Mouse (Mus musculus): ENCODE data around the gene Ccdc30. TPM values are rescaled to one million over a fixed set of nuclear protein-coding genes. Genes with fewer than 3 reads are reported as not detected.
A peak's percentile ranks its signal among the peaks of the same experiment; 100 is the strongest.

Gene Ccdc30
- total and polyA plus RNA-seq, 3 experiments, result not detected

- DNase-seq (ENCODE audit: low read depth, low spot score), result no peak
- TF ChIP-seq RAD21 (IDR thresholded peaks at IDR 0.05; ENCODE audit: low read depth, low read length), result no peak
- TF ChIP-seq CHD1 (IDR thresholded peaks at IDR 0.05; ENCODE audit: low read depth, low read length), result 0 out of 2 replicates have a peak, but pooled peaks have one; percentile 57
- Histone ChIP-seq H3K9ac (ENCODE audit: control insufficient read depth, low read depth, low read length, poor library complexity, severe bottlenecking) (peak overlapping the region; percentile 93), H3K4me1 (ENCODE audit: control insufficient read depth in 1 of 2, insufficient read depth in 2 of 2, low read length in 2 of 2) (peaks cover 2 to 7% of the 10 kb centered on the region in 2 experiments; a peak in 3 of 4 replicates), H3K27me3 (ENCODE audit: control insufficient read depth in 1 of 2, insufficient read depth in 2 of 2, low read length in 2 of 2) (no peaks in the 10 kb centered on the region), H3K79me2 (ENCODE audit: control insufficient read depth, insufficient read depth, low read length, poor library complexity) (peaks cover 49% of the 10 kb centered on the region), H3K36me3 (ENCODE audit: control insufficient read depth in 1 of 2, insufficient read depth in 2 of 2, low read length in 2 of 2) (peaks cover 10 to 16% of the 10 kb centered on the region in 2 experiments), H3K27ac (ENCODE audit: control insufficient read depth, low read depth, low read length) (peak overlapping the region; percentile 83), H3K4me3 (ENCODE audit: control insufficient read depth in 1 of 2, insufficient read depth in 1 of 2, low read depth in 2 of 2, low read length in 2 of 2) (peak overlapping the region; percentile 73 to 85), H3K9me3 (replicated peaks; ENCODE audit: insufficient read depth, low read length) (no peaks in the 10 kb centered on the region)
Observed at GRCm38 (mm10) chr4:119295134-119295453, 120.2 kb downstream of the Ccdc30 start.

- peaks cover 2 to 10% of the 10 kb centered on the region in 2 experiments; a peak in 3 of 4 replicates for H3K4me1 ChIP-seq (ENCODE audit: control insufficient read depth in 1 of 2, insufficient read depth in 2 of 2, low read length in 2 of 2)
- no peak for TF ChIP-seq MAFK (IDR thresholded peaks at IDR 0.05; ENCODE audit: borderline replicate concordance, low read depth, low read length)
- TF ChIP-seq POLR2AphosphoS2 (IDR thresholded peaks at IDR 0.05; ENCODE audit: low read length), result peak; percentile 77; the same call in 1 of the 2 replicates
- TF ChIP-seq KAT2A (conservative IDR thresholded peaks at IDR 0.05; ENCODE audit: low read depth, low read length), result peak; percentile 63; the same call in 1 of the 2 replicates
- no peak for TF ChIP-seq E2F4 (IDR thresholded peaks at IDR 0.05; ENCODE audit: borderline replicate concordance, low read depth, low read length)
- no peak for TF ChIP-seq GATA1 (IDR thresholded peaks at IDR 0.05; ENCODE audit: low read depth, low read length)
- TF ChIP-seq ZKSCAN1 (IDR thresholded peaks at IDR 0.05; ENCODE audit: low read depth, low read length), result no peak
- peak; percentile 59 to 91; a peak in 3 of 4 replicates for TF ChIP-seq USF2 (IDR thresholded peaks at IDR 0.05; ENCODE audit: borderline replicate concordance in 1 of 2, insufficient read depth in 1 of 2, low read depth in 1 of 2, low read length in 2 of 2)
- TF ChIP-seq ZMIZ1 (IDR thresholded peaks at IDR 0.05; ENCODE audit: low read depth, low read length), result peak; percentile 50
- TF ChIP-seq JUND (IDR thresholded peaks at IDR 0.05; ENCODE audit: low read depth, low read length), result no peak
- TF ChIP-seq POLR2A (IDR thresholded peaks at IDR 0.05; ENCODE audit: control insufficient read depth in 1 of 2, insufficient read depth in 1 of 2, low read depth in 1 of 2, low read length in 2 of 2, poor library complexity in 1 of 2), result peak; percentile 58 to 80
- TF ChIP-seq ELF1 (IDR thresholded peaks at IDR 0.05; ENCODE audit: low read depth, low read length), result peak; percentile 83
- TF ChIP-seq RAD21 (IDR thresholded peaks at IDR 0.05; ENCODE audit: low read depth, low read length), result no peak
- TF ChIP-seq TBP (IDR thresholded peaks at IDR 0.05; ENCODE audit: low read depth, low read length), result peak; percentile 92
- no peak for TF ChIP-seq TAL1 (IDR thresholded peaks at IDR 0.05; ENCODE audit: low read length)
- TF ChIP-seq RCOR1 (IDR thresholded peaks at IDR 0.05; ENCODE audit: low read depth, low read length), result no peak
- no peak for TF ChIP-seq CTCF (IDR thresholded peaks at IDR 0.05 in 2 of 3, conservative IDR thresholded peaks at IDR 0.05 in 1 of 3; ENCODE audit: control insufficient read depth in 1 of 3, insufficient read depth in 1 of 3, low read depth in 2 of 3, low read length in 3 of 3, poor library complexity in 1 of 3, severe bottlenecking in 1 of 3)
- TF ChIP-seq POLR2AphosphoS5 (IDR thresholded peaks at IDR 0.05; ENCODE audit: borderline replicate concordance, low read depth, low read length), result no peak
- TF ChIP-seq MYC (IDR thresholded peaks at IDR 0.05; ENCODE audit: low read depth, low read length), result peak; percentile 96
- no peak for TF ChIP-seq MEF2A (IDR thresholded peaks at IDR 0.05; ENCODE audit: extremely low read depth, insufficient replicate concordance, low read depth, low read length, poor library complexity, severe bottlenecking)
- TF ChIP-seq BHLHE40 (IDR thresholded peaks at IDR 0.05; ENCODE audit: borderline replicate concordance, low read depth, low read length), result no peak; the same call in 1 of the 2 replicates
- peak; percentile 79 for TF ChIP-seq CHD2 (IDR thresholded peaks at IDR 0.05; ENCODE audit: low read length)
- no peak for TF ChIP-seq MYB (IDR thresholded peaks at IDR 0.05; ENCODE audit: low read depth, low read length)
- TF ChIP-seq GABPA (IDR thresholded peaks at IDR 0.05; ENCODE audit: low read depth, low read length), result no peak
- peak; percentile 46 for TF ChIP-seq ETS1 (IDR thresholded peaks at IDR 0.05; ENCODE audit: low read depth, low read length)
- 0 out of 2 replicates have a peak, but pooled peaks have one; percentile 67 for TF ChIP-seq UBTF (IDR thresholded peaks at IDR 0.05; ENCODE audit: borderline replicate concordance, insufficient read depth, low read depth, low read length)
- TF ChIP-seq SIN3A (IDR thresholded peaks at IDR 0.05; ENCODE audit: low read length), result peak; percentile 88
- no peak for TF ChIP-seq SMC3 (IDR thresholded peaks at IDR 0.05; ENCODE audit: low read depth, low read length)
- no peak for TF ChIP-seq CHD1 (IDR thresholded peaks at IDR 0.05; ENCODE audit: low read depth, low read length)
- TF ChIP-seq ZNF384 (IDR thresholded peaks at IDR 0.05; ENCODE audit: low read depth, low read length), result no peak
- peak; percentile 65; the same call in 1 of the 2 replicates for TF ChIP-seq TCF12 (IDR thresholded peaks at IDR 0.05; ENCODE audit: low read depth, low read length)
Observed at GRCm38 (mm10) chr4:119294415-119295133, 120.7 kb downstream of the Ccdc30 start, which contains the start of gene Ybx1. Gene Ybx1, minus strand, starts transcription at chr4:119294604.

More at GRCm38 (mm10) chr4:119294415-119295133, 120.7 kb downstream of the Ccdc30 start, which contains the start of gene Ybx1:
- Histone ChIP-seq H3K27me3 (ENCODE audit: control insufficient read depth in 1 of 2, insufficient read depth in 2 of 2, low read length in 2 of 2) (no peaks in the 10 kb centered on the region), H3K9ac (ENCODE audit: control insufficient read depth, low read depth, low read length, poor library complexity, severe bottlenecking) (peak within 1 kb of the TSS; percentile 99), H3K27ac (ENCODE audit: control insufficient read depth, low read depth, low read length) (peak within 1 kb of the TSS; percentile 96), H3K36me3 (ENCODE audit: control insufficient read depth in 1 of 2, insufficient read depth in 2 of 2, low read length in 2 of 2) (peaks cover 14 to 21% of the 10 kb centered on the region in 2 experiments), H3K79me2 (ENCODE audit: control insufficient read depth, insufficient read depth, low read length, poor library complexity) (peaks cover 54% of the 10 kb centered on the region), H3K4me3 (ENCODE audit: control insufficient read depth in 1 of 2, insufficient read depth in 1 of 2, low read depth in 2 of 2, low read length in 2 of 2) (peak within 1 kb of the TSS; percentile 85 to 99), H3K9me3 (replicated peaks; ENCODE audit: insufficient read depth, low read length) (no peaks in the 10 kb centered on the region)
- peak; percentile 98 for DNase-seq (ENCODE audit: low read depth, low spot score)
